Mouse (Mus musculus): ENCODE data around the gene Gm2956.
A peak's percentile ranks its signal among the peaks of the same experiment; 100 is the strongest.
"Not testable (repeated sequence)": the region's sequence is repeated elsewhere in the genome, so short reads cannot be mapped to it uniquely, and the experiment has no call there.

The Gm2956 gene

GRCm38 (mm10) chr14:3332087-3332677 lies at the start of gene Gm2956:
TSS of gene Gm2956 (plus strand) at chr14:3332627.
- peak in 1 of 2 experiments; percentile 0 for DNase-seq (ENCODE audit: low spot score in 2 of 2)

GRCm38 (mm10) chr14:3333406-3333805 lies 979 bp downstream of the Gm2956 start:
- peak in 1 of 2 experiments; percentile 0 for DNase-seq (ENCODE audit: low spot score in 2 of 2)

- not testable (repeated sequence) for DNase-seq (ENCODE audit: low spot score in 2 of 2)
Observed at GRCm38 (mm10) chr14:3394793-3395192, 62.4 kb downstream of the Gm2956 start, which contains the start of gene Gm10413. TSS of gene Gm10413 (plus strand) at chr14:3395093.
